Mouse (Mus musculus): ENCODE results near the gene Rc3h1. TPM values are rescaled to one million over a fixed set of nuclear protein-coding genes. Genes with fewer than 3 reads are reported as not detected.
"Not testable (repeated sequence)": the region's sequence is repeated elsewhere in the genome, so short reads cannot be mapped to it uniquely, and the experiment has no call there.

The Rc3h1 gene
- 3.8 and 4.3 TPM in 2 replicates for polyA plus RNA-seq (2015; fragmentation: Nextera tagmentation; extraction: Ambion mirVana)

- Histone ChIP-seq H3K27ac (peak within 1 kb of the TSS; percentile 96), H3K36me3 (no peaks in the 10 kb centered on the region), H3K4me2 (peak within 1 kb of the TSS; percentile 74), H3K9ac (peak within 1 kb of the TSS; percentile 97), H3K9me3 (replicated peaks) (no peaks in the 10 kb centered on the region), H3K27me3 (no peaks in the 10 kb centered on the region), H3K4me1 (replicated peaks) (peaks cover 39% of the 10 kb centered on the region), H3K4me3 (replicated peaks) (peak within 1 kb of the TSS; percentile 95)
- under 1% methylated on average over 45 of the region's 45 CpGs for WGBS (ENCODE audit: insufficient replicate concordance)
- DNase-seq (peak; percentile 96), ATAC-seq (ENCODE audit: low read depth) (peak; percentile 95)
Measured at GRCm38 (mm10) chr1:160906057-160906557, at the start of gene Rc3h1. Rc3h1 (plus strand) TSS chr1:160906418.

- Histone ChIP-seq H3K27ac (no peak overlapping the region), H3K4me1 (replicated peaks) (no peaks in the 10 kb centered on the region; the same call in 1 of the 2 replicates), H3K36me3 (no peaks in the 10 kb centered on the region), H3K9me3 (replicated peaks) (no peaks in the 10 kb centered on the region), H3K4me2 (no peak overlapping the region), H3K27me3 (no peaks in the 10 kb centered on the region), H3K4me3 (replicated peaks) (no peak overlapping the region), H3K9ac (no peak overlapping the region)
- DNase-seq = no peak
- 68% methylated on average over 3 of the region's 3 CpGs for WGBS (ENCODE audit: insufficient replicate concordance)
- ATAC-seq (ENCODE audit: low read depth) = no peak
Measured at GRCm38 (mm10) chr1:160858132-160858531, 48.1 kb upstream of the Rc3h1 start.

GRCm38 (mm10) chr1:160859874-160860273 lies 46.3 kb upstream of the Rc3h1 start:
- H3K36me3 ChIP-seq; H3K27me3 ChIP-seq; DNase-seq; H3K4me1 ChIP-seq (replicated peaks); H3K9me3 ChIP-seq (replicated peaks); H3K9ac ChIP-seq; H3K27ac ChIP-seq; H3K4me3 ChIP-seq (replicated peaks); H3K4me2 ChIP-seq; ATAC-seq (ENCODE audit: low read depth): not testable (repeated sequence)

- H3K27ac ChIP-seq = no peak overlapping the region
- no peak for ATAC-seq (ENCODE audit: low read depth)
- no peaks in the 10 kb centered on the region for H3K36me3 ChIP-seq
Measured at GRCm38 (mm10) chr1:160861142-160861541, 45.1 kb upstream of the Rc3h1 start.

GRCm38 (mm10) chr1:160861632-160862031 lies 44.6 kb upstream of the Rc3h1 start:
- Histone ChIP-seq H3K4me3 (replicated peaks) (no peak overlapping the region), H3K9ac (no peak overlapping the region), H3K4me2 (no peak overlapping the region), H3K27ac (no peak overlapping the region), H3K9me3 (replicated peaks) (no peaks in the 10 kb centered on the region), H3K27me3 (no peaks in the 10 kb centered on the region), H3K36me3 (no peaks in the 10 kb centered on the region), H3K4me1 (replicated peaks) (no peaks in the 10 kb centered on the region)
- 62% methylated on average over 1 of the region's 1 CpGs for WGBS (ENCODE audit: insufficient replicate concordance)
- ATAC-seq (ENCODE audit: low read depth) = no peak
- no peak for DNase-seq

More at GRCm38 (mm10) chr1:160861142-160861541, 45.1 kb upstream of the Rc3h1 start:
- no peaks in the 10 kb centered on the region for H3K9me3 ChIP-seq (replicated peaks)
- WGBS (ENCODE audit: insufficient replicate concordance) = 67% methylated on average over 2 of the region's 2 CpGs
- H3K27me3 ChIP-seq = no peaks in the 10 kb centered on the region
- no peak overlapping the region for H3K9ac ChIP-seq
- H3K4me1 ChIP-seq (replicated peaks) = no peaks in the 10 kb centered on the region
- DNase-seq = no peak
- no peak overlapping the region for H3K4me2 ChIP-seq
- no peak overlapping the region for H3K4me3 ChIP-seq (replicated peaks)

- H3K27me3 ChIP-seq = no peaks in the 10 kb centered on the region
- WGBS (ENCODE audit: insufficient replicate concordance) = 50% methylated on average over 4 of the region's 4 CpGs
- no peak overlapping the region for H3K9ac ChIP-seq
- no peak overlapping the region for H3K4me2 ChIP-seq
- H3K4me3 ChIP-seq (replicated peaks) = no peak overlapping the region
- DNase-seq (peak; percentile 13), ATAC-seq (ENCODE audit: low read depth) (no peak)
- no peak overlapping the region for H3K27ac ChIP-seq
- no peaks in the 10 kb centered on the region for H3K4me1 ChIP-seq (replicated peaks)
- no peaks in the 10 kb centered on the region for H3K36me3 ChIP-seq
- H3K9me3 ChIP-seq (replicated peaks) = no peaks in the 10 kb centered on the region
Measured at GRCm38 (mm10) chr1:160863027-160863426, 43.2 kb upstream of the Rc3h1 start.

GRCm38 (mm10) chr1:160874757-160875156 lies 31.5 kb upstream of the Rc3h1 start:
- 18% methylated on average over 1 of the region's 1 CpGs for WGBS (ENCODE audit: insufficient replicate concordance)
- Histone ChIP-seq H3K27ac (no peak overlapping the region), H3K9ac (no peak overlapping the region), H3K4me3 (replicated peaks) (no peak overlapping the region), H3K27me3 (no peaks in the 10 kb centered on the region), H3K4me1 (replicated peaks) (no peaks in the 10 kb centered on the region), H3K9me3 (replicated peaks) (no peaks in the 10 kb centered on the region), H3K36me3 (no peaks in the 10 kb centered on the region), H3K4me2 (no peak overlapping the region)
- ATAC-seq (ENCODE audit: low read depth) (no peak), DNase-seq (no peak)

- Histone ChIP-seq H3K27me3 (no peaks in the 10 kb centered on the region), H3K27ac (no peak overlapping the region), H3K4me3 (replicated peaks) (no peak overlapping the region), H3K9ac (no peak overlapping the region), H3K36me3 (no peaks in the 10 kb centered on the region), H3K4me1 (replicated peaks) (no peaks in the 10 kb centered on the region), H3K4me2 (no peak overlapping the region), H3K9me3 (replicated peaks) (no peaks in the 10 kb centered on the region)
- no peak for DNase-seq
- ATAC-seq (ENCODE audit: low read depth) = no peak
- WGBS (ENCODE audit: insufficient replicate concordance) = 75% methylated on average over 4 of the region's 4 CpGs
Measured at GRCm38 (mm10) chr1:160876968-160877367, 29.2 kb upstream of the Rc3h1 start.

- DNase-seq (no peak), ATAC-seq (ENCODE audit: low read depth) (no peak)
- H3K4me1 ChIP-seq (replicated peaks) = no peaks in the 10 kb centered on the region
- H3K9me3 ChIP-seq (replicated peaks) = no peaks in the 10 kb centered on the region
- no peak overlapping the region for H3K9ac ChIP-seq
- H3K27ac ChIP-seq = no peak overlapping the region
- WGBS (ENCODE audit: insufficient replicate concordance) = 16% methylated on average over 4 of the region's 4 CpGs
- no peaks in the 10 kb centered on the region for H3K27me3 ChIP-seq
- H3K4me2 ChIP-seq = no peak overlapping the region
- no peaks in the 10 kb centered on the region for H3K36me3 ChIP-seq
- no peak overlapping the region for H3K4me3 ChIP-seq (replicated peaks)
Measured at GRCm38 (mm10) chr1:160878485-160878884, 27.7 kb upstream of the Rc3h1 start.

- H3K36me3 ChIP-seq; H3K27ac ChIP-seq; H3K9ac ChIP-seq; H3K4me1 ChIP-seq (replicated peaks); H3K4me2 ChIP-seq; H3K9me3 ChIP-seq (replicated peaks); DNase-seq; H3K27me3 ChIP-seq; H3K4me3 ChIP-seq (replicated peaks); ATAC-seq (ENCODE audit: low read depth): not testable (repeated sequence)
- WGBS (ENCODE audit: insufficient replicate concordance) = 38% methylated on average over 1 of the region's 1 CpGs
Measured at GRCm38 (mm10) chr1:160881378-160881777, 24.8 kb upstream of the Rc3h1 start.

- DNase-seq = no peak
- 54% methylated on average over 3 of the region's 3 CpGs for WGBS (ENCODE audit: insufficient replicate concordance)
- no peaks in the 10 kb centered on the region for H3K36me3 ChIP-seq
- no peaks in the 10 kb centered on the region for H3K27me3 ChIP-seq
- H3K9me3 ChIP-seq (replicated peaks) = no peaks in the 10 kb centered on the region
- no peak for ATAC-seq (ENCODE audit: low read depth)
- H3K4me2 ChIP-seq = no peak overlapping the region
- H3K4me3 ChIP-seq (replicated peaks) = no peak overlapping the region
- no peak overlapping the region for H3K27ac ChIP-seq
- no peaks in the 10 kb centered on the region for H3K4me1 ChIP-seq (replicated peaks)
- no peak overlapping the region for H3K9ac ChIP-seq
Measured at GRCm38 (mm10) chr1:160881968-160882367, 24.2 kb upstream of the Rc3h1 start.

- H3K9me3 ChIP-seq (replicated peaks) = no peaks in the 10 kb centered on the region
- DNase-seq (no peak), ATAC-seq (ENCODE audit: low read depth) (no peak)
- no peak overlapping the region for H3K4me2 ChIP-seq
- 66% methylated on average over 3 of the region's 3 CpGs for WGBS (ENCODE audit: insufficient replicate concordance)
- H3K27ac ChIP-seq = no peak overlapping the region
- H3K4me3 ChIP-seq (replicated peaks) = no peak overlapping the region
- no peaks in the 10 kb centered on the region for H3K4me1 ChIP-seq (replicated peaks)
- no peaks in the 10 kb centered on the region for H3K36me3 ChIP-seq
- no peaks in the 10 kb centered on the region for H3K27me3 ChIP-seq
- H3K9ac ChIP-seq = no peak overlapping the region
Measured at GRCm38 (mm10) chr1:160884273-160884672, 21.9 kb upstream of the Rc3h1 start.
